ENCODE assay signal across 19 mouse cellular contexts in genomic region chr10:77315682-77316081, GRCm38 (mm10). TPM values are rescaled to one million over a fixed set of nuclear protein-coding genes. Genes with fewer than 3 reads are reported as not detected.
DNase-seq lines count a peak whose midpoint lies in the region; TF ChIP-seq lines count a peak whose summit lies in the region.
"Had no signal": no experiment of that assay in that cellular context is flagged by ENCODE, and none has a peak within 500 bp of the region (broad histone marks: within the 10 kb centered on the region; RNA-seq: fewer than 3 reads in every experiment).

No protein-coding gene starts in this region.

- no peak overlapping the region for H3K27ac ChIP-seq in left cerebral cortex, adult 2 months
- H3K27ac ChIP-seq: gastrocnemius, adult 2 months; limb, embryonic 15.5 days; midbrain, embryonic 10.5 days; neural tube, embryonic 15.5 days had no signal

- TF ChIP-seq CTCF in left cerebral cortex, adult 2 months (IDR thresholded peaks at IDR 0.05): no peak

- DNase-seq in right cerebral cortex, adult 2 months (ENCODE audit: low spot score in 2 of 2): peak; percentile 69 to 76
- DNase-seq in right cerebral cortex, postnatal 14 days: no peak
- peak; percentile 72 to 83 for DNase-seq in frontal cortex, postnatal 36 days (ENCODE audit: low spot score in 2 of 2)
- DNase-seq in left cerebral cortex, adult 2 months (ENCODE audit: extremely low spot score in 1 of 2, low spot score in 2 of 2): peak; percentile 42 to 43
- DNase-seq in retina, embryonic 14.5 days (ENCODE audit: low spot score): no peak
- no peak for DNase-seq in urinary bladder, adult 18-20 months (ENCODE audit: low spot score in 2 of 2)
- DNase-seq in urinary bladder, postnatal 36 days (ENCODE audit: low spot score in 2 of 2): no peak
- DNase-seq in T-cell, adult 2 months (ENCODE audit: low spot score): no peak
- DNase-seq: adrenal gland, adult 2 months; cerebellum, adult 9-11 months; gastrocnemius, adult 2 months; heart, adult 2 months; heart, postnatal 14 days; kidney, adult 8-10 months; liver, postnatal 0 days; retina, postnatal 1 day had no signal

- no peak overlapping the region for H3K4me3 ChIP-seq in left cerebral cortex, adult 2 months
- H3K4me3 ChIP-seq: gastrocnemius, adult 2 months; heart, adult 2 months; limb, embryonic 15.5 days; midbrain, embryonic 10.5 days; neural tube, embryonic 15.5 days had no signal

- intact Hi-C loops in left cerebral cortex, adult 2 months (cut with DNase I): loop anchor here (1.0 kb wide), 1 partner anchor 26 kb away; no protein-coding TSS in a partner anchor

RNA-seq across cellular contexts. Expression of gene Pofut2, which starts 56.7 kb away (rescaled TPM):
- total RNA-seq in left cerebral cortex, adult 2 months (2021): 10 to 100 TPM; 37.6 to 38.2 TPM

Comparison
In these comparisons a context has a peak if more than half of its experiments do, and no peak if none do; other contexts are left out.
1. DNase-seq: peak in right cerebral cortex, adult 2 months (2 of 2), frontal cortex, postnatal 36 days (2 of 2) and left cerebral cortex, adult 2 months (2 of 2); none in right cerebral cortex, postnatal 14 days (single experiment), retina, embryonic 14.5 days (single experiment), urinary bladder, adult 18-20 months (0 of 2), urinary bladder, postnatal 36 days (0 of 2) and T-cell, adult 2 months (single experiment).